Mouse (Mus musculus) urinary bladder, adult 18-20 months (tissue): ENCODE results near the gene Rtn4rl1.
"Not testable (repeated sequence)": the region's sequence is repeated elsewhere in the genome, so short reads cannot be mapped to it uniquely, and the experiment has no call there.

Experiments
- DNase-seq, 2 experiments: peaks; one replicate each; pipeline ENCODE4 v3.0.0; 2022; ENCODE audit warnings: low spot score in 2 of 2, mixed read lengths in 2 of 2

Rtn4rl1 gene

DNA sequence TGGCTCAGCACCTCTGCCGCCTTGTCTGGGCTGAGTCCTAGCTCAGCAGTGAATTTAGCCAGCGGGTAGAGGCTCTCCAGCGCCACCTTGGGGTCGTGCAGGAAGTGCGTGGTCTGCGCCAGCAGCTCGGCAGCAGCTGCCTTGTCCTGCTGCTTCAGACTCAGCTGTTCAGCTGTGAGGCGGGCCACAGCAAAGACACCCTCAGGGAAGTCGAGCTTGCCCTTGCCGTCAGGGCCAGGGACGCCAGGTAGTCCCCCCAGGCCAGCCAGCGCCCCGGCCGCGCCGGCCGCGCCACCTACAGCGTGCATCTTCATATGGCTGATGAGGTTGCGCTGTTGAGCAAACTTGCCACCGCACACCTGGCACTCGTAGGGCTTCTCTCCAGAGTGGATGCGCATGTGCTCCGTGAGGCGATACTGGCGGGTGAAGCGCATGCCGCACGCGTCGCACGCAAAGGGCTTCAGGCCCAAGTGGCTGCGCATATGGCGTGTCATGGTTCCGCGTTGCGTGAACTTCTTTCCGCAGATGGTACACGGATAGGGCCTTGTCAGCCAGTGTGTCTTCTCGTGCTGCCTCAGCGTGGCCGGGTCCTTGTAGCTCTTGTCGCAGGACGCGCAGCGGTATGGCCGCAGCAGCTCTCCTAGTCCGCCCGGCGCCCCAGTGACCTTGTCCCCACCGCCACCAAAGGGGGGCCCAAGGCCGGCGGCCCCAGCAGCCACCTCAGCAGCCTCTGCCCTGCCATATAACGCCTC lies 28.0 kb upstream of the Rtn4rl1 start:
- DNase-seq = peak; percentile 75 to 89

DNA sequence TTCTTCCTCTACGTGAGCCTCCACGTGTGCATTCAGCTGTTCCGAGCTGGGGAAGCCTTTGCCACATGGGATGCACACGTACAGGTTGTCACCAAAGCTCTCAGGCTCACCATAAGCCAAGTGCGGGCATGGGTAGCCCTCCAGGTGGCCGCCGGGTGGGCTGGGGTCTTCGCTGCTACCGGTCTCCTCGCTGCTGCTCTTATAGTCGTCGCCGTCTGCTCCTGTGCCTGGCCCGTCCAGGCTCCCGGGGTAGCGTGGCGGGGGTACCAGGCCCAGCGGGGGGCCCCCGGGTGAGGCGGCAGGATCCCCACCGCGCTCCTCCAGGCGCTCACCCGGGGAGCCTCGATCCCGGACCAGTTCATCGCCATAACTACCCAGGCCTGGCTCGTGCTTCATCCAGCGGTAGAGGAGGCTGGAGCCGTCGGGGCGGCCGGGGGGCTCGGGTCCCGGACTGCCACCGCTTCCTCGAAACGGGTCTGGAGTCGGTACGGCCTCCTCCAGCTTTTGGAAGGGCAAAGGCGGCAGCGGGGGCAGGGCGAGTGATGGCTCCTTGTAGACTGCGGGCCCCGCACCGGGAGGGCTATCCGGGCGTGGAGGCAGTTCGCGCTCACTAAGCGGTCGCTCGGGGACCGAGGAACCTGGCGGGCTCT lies 27.3 kb upstream of the Rtn4rl1 start:
- no peak for DNase-seq

DNA sequence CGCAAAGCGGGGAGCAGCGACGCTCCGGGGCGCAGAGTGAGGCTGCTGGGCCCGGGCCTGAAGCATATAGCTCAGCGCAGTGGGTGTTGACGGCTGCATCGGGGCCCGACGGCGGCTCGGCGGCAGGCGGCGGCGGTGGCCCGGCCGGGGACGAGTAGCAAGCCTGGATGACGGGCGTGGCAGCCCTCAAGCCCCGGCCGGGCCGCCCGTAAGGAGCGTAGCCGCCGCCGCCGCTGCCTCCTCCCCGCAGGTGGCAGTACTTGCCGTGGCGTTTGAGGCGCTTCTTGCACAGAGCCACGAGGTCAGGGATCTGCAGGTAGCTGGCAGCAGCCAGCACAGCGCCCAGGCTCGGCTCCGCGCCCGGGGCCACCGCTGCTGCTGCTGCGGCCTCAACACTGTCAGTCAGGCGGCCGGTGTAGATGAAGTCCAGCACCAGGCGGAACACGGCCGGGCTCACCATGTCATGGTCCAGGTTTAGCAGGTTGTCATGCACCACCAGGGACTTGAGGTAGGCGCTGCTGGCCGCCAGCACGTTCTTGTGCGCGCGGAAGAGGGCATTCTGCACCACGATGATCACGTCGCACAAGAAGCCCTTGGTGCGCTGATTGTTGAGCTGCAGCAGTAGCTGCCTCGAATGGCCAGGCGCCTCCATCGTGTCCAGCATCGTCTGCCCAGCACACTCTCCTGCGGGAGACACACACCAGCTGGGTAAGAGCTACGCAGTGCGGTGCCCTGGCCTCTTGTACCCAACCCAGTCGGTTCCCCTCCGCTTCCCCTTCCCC lies 26.5 kb upstream of the Rtn4rl1 start:
- DNase-seq = no peak

DNA sequence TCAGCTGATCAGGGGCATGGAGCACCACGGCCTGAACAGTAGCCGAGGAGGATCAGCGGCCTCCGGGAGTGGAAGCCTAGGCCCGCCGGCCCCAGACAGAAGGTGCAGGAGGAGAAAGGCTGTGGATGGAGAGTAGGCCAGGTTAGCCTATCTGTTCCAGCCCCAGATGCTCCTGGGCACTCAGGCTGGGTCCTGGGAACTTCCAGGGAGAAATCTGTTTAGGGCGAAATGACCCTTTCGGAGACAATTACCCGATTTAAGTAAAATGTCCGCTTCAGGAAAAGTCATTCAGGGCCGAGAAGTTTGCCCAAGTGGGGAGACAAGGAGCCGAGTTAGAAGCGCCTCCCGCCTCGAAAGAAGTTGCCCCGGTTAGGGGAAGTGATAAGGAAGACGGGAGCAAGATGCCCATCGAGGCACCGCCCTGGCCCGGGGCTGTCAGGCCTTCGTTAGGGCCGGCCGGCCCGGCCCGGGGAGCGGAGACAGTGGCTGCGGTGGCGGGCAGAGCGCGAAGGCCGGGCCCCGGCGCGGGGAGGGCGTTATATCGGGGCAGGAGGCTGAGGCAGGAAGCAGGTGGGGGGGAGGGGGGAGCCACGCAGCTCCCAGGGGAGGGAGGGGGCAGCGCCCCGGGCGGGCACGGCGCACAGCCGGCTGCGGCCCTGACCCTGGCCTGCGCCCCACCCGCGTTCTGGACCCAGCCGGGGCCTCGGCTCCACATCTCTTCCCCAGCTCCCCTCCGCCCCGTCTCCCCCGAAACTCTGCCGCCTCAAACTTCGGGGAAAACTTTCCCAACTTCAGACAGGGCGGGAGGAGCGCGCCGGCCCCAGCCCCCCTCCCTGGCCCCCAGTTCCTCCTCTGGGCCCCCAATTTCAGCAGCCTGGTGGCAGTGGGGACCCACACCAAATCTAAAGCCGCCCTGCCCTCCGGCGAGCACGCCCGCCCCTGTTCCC lies 25.7 kb upstream of the Rtn4rl1 start:
- no peak for DNase-seq

DNA sequence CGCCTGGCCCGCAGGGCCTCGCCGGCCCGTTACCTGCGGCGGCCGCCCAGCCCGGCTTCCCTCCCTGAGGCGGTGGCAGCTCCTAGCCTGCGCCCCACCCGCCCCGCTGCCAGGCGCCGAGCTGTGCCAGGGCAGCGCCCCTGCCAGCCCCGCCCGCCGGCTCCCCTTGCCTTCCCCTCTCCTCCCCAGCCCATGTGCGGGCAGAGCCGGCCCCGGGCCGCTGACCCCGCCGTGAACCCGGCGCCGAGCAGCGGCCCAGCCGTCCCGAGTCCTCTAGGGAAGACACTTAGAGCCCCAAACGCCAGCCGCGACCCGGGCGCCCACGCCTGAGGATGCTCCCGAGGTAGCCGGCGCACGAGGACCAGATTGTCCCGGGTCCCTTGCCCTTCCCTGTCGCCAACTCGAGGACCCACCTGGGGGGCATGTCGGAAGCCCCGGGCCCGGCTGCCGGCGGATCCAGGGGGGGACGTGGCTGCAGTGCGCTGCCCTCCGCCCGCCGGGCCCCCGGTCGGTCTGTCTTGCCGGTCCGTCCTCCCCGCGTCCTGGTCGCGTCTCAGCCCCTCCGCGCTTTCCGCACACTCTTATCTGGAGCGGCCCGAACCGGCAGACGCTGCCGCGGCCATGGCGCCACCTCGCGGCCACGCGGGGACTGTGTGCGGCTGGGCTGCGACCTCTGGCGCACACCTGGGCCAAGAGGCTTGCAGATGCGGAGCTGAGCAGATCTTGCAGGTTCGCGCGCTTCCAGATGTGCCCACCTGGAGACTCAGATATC lies 24.8 kb upstream of the Rtn4rl1 start:
- DNase-seq = peak; percentile 80 to 83

DNA sequence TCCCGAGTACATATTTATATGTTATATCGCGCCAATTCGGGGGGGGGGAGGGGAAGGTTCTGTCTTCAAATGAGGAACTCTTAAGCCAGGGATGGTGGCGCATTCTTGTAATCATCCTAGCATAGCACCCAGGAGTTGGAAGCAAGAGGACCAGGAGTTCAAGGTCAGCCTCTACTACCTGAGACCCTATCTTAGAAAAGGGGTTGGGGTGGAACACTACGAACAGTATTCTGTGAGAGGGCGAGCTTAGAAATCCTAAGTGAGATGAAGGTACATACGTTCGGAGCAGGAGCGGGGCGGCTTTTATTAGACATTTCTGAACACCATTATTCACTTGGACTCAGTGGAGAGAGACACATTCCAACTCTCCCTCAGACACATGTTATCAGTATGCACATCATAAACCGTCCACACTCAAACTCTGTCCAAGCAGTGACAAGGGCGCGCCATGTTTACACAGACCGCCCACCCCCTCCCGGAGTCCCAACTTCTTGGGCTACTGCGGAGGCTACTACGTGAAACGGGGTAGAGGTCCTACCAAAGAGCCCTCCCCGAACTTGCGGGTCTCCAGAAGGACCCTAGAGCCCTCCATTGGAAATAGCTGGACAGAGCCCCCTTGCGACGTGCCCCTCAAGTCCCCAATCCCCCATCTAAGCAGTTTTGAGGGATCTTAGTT lies 24.0 kb upstream of the Rtn4rl1 start, which contains the start of gene Hic1:
Gene Hic1, minus strand, starts transcription at position 115 of the 676 bp plus-strand sequence.
- DNase-seq = no peak

DNA sequence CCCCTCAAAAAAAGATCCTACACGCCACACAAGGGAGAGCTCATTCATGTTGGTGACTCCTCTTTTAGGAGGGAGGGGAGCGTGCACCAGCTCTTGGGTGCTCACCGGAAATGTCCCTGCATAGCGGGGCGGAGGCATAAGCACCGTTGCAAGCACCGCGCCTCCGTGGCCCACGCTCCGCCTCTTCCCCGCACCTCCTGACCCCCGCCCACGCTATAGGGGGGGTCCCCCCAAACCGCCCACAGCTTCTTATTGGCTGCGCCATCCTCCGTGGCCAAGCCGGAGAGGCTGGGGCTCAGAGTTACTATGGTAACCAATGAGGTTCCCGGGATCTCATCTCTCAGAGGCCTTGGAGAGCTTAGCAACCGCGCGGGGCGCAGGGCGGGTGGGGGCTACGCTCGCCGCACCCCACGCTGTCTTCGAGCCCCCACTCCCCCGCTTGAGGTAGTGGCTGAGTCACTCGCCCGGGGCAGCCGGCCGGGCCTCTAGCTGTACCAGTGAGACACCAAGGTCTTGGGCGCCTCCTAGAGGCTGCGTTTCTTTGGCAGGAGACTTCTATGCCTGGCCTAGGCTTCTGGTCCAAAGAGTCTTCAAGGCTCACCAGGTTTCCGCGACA lies 23.3 kb upstream of the Rtn4rl1 start:
- peak; percentile 87 to 96 for DNase-seq

DNA sequence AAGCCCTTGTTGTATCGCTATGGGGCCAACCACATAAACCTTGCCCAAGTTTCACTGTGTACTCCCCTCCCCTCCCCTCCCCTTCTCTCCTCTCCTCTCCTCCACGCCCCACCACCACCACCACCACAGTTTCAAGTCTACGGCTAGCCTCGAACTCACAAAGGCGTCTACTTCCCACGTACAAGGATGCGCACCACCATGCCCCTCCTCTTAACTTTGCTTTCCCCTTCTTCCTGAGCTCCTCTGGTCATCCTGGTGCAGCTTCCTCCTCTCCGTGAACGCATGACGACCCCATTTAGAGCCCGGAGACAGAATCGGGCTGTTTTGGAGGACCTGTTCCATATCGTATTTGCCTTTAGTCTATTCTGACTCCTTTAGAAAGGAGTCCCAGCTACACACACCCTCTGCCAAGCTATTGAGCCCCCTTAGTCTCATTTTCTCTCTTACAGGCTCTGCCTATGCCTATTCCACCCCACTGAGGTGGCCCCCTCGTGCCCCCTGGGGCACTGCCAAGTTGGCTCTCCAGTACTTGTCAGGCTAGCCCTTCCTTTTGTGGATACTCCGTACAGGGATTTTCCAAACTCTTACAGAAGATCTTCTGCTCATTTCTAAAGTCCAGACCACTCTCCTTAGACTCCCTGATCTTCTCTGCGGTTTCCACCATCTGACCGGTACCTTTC lies 22.3 kb upstream of the Rtn4rl1 start:
- DNase-seq = no peak

DNA sequence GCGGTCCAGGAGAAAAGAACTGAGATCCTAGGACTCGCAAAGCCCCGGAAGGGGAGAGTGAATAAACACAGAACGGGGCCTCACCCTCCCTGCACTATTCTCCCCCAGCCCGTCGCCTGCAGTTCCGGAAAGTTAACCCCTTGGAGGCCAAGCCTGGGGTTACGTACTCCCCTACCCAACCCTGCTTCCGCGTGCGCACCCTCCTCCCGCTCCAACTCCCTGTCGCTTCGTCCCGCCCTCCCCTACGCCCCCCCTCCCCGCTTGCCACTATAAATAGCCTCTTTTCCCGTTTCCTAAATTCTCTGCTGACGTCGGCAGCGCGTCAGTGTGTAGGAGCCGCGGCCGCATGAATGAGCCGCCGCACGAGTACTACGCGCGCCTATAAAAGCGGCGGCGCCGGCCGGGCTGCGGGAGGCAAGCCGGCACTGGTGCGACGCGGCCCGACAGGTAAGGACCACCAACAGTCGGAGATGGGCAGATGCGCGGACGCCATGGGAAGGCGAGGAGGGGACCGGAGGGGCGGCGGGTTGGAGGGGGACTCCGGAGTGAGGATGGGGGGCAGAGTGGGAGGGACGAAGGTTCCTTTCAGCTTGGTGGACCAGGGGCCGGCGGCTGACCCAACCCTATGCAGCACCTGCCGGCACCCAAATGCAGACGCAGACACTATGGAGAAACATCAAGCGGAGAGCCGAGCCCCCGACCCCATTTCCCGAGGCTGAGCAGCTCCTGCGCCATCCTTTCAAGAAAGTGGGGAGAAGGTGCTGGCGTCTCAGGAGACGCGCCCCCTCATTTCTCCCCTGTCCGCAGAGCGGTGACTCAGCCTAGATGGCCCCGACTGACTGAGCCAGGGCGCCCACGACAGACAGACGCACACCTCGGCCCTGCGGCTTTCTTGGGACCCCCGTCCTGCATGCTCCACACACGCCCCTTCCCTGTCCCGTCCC lies 21.2 kb upstream of the Rtn4rl1 start:
- DNase-seq = no peak

DNA sequence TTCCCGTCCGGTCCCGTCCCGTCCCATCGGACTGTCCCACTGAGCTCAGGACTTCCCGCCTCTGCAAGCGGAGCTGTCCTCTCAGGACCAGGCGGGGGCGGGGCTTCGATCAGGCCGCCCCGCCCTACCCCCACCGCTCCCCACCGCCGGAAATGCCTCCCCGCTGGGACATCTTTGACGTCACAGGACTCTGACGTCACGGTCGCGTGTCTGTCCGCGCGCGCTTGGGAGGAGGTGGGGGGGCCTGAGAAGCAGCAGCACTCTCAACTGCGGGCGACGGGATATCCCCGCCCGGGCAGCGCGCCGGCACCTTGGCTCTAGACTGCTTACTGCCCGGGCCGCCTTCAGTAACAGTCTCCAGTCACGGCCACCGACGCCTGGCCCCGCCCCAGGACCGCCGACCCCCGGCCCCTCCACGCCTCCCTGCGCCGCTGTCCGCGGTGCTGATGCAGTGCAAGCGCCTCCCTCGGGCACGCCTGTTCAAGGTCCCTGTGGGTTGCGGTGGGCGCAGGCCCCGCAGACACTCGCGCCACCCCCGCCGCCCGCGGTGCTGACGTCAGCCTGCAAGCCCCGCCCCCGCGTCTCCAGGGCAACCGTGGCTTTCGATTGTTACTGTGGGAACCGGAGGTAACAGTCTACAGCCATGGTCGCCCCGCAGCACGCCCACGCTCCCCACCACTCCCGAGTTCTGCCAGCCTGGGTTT lies 20.3 kb upstream of the Rtn4rl1 start:
- no peak for DNase-seq

DNA sequence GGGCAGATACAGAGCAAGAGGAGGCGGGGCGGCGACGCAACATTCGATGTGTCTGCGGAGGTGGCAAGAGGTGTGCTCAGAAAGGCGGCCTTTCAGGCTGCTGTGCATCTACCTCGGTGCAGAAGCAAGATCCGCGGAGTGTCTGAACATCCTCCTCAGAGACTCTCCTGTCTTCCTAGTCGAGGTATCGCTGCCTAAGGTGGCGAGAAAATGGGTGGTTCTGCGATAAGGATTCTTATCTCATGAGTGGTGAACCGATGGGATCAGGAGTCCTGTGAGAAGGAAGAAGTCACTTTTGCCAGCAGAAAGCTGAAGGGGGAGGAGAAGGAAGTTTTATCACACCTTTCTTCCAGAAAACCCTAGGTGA lies 19.8 kb upstream of the Rtn4rl1 start:
- no peak for DNase-seq

DNA sequence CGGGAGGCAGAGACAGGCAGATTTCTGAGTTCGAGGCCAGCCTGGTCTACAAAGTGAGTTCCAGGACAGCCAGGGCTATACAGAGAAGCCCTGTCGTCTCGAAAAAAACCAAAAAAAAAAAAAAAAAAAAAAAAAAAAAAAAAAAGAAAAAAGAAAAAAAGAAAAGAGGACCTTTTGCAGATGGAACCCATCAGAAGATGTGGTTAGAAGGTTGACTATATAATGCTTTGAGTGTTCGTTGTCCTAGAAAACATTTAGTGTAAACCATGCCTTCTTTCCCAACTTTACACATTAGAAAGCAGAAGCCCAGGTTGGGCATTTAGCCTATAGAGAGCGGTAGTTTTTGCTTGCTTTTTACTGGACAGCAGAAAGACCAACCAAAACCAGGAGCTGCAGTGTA lies 19.0 kb upstream of the Rtn4rl1 start:
- DNase-seq = not testable (repeated sequence)

DNA sequence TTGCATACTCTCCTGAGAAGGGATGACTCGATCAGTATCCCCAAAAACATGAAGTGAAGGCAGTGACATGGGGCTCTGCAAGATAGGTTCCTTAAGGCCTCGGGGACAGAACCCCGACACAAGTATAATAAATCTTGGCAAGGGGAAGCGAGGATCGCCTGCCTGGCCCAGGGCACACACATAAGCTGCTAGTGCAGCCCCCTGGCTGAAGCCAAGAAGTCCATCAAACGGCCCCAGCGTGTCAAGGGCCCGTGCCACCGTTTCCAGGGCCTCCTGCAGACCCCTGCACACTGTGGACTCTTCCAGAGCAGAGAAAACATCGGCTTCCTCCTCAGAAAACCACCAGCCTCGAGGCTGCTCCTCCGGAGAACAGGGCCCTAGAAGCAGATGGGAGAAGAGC lies 15.6 kb upstream of the Rtn4rl1 start:
- DNase-seq = no peak

DNA sequence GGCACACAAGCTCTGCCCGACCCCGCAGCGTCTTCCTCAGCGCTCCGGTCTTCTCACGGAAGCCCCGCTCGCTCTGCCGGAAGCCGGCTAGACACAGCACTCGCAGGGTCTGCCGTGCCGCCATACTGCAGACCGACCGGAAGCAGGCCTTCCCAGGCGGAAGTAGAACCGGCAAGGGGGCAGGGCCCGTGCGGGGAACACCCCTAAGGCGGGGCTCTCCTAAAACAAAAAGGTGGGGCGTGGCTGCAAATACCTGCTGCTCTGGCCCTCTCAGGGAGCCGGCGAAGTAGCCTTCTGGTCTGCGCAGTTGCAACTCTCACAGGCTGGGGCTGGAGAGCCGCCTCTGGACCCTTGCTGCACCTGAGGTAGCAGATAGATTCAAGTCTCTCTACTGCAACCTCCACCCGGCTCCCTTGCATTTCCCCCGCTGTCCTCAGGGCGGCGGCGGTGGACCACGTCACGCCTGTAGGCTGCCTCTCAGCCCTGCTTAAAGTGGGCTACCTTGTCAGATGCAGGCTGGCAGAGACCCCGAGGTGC lies 14.8 kb upstream of the Rtn4rl1 start, which contains the start of gene Ovca2:
Gene Ovca2, minus strand, starts transcription at position 164 of the 537 bp plus-strand sequence.
- peak; percentile 84 to 93 for DNase-seq

DNA sequence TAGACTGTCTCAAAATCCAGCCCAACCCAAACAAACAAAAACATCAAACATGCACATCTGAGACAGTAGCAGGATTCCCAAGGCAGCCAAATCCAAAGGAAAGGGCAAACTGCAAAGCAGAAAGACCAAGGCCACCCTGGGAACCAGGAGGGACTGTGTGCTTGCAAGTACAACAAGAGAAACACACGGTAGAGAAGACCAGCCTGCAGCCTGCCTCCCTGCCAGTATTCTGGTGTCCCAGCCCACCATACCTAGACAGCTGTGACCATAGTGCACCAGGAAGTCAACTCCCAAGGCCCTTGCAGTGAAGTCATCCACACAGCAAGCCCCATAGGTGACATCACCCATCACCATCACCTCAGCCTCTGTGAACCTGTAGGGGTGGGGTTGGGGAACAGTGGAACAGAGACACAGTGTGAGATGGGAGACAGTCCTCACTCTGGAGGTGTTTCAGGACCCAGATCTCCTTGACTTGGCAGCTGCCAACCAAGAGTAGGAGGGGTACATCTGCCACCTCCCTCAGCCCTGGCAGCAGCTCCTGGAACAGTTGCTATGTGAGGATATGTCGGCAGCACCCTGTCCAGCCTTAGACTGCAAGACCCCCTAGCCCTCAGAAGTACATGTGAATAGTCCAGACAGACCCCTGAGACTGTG lies 9.5 kb upstream of the Rtn4rl1 start:
- no peak for DNase-seq

DNA sequence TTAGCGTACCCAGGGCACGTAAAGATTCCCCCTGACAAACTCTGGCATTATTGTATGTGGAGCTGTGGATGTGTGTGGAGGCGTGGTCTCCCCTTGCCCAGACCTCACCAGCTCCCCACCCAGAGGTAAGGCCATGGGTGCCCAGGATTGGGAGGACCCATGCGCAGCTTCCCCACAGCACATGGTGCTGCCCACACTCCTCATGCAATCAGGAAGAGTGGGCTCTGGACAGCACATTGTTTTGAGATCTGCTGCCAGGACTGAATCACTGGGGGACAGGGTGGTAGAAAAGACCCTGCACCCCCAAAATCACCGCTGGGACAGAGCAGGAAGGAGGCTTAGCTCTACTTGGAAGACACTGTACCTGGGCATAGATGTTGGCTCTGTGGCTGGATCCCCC lies 9.0 kb upstream of the Rtn4rl1 start:
- DNase-seq = no peak
